Mouse (Mus musculus) olfactory bulb, adult 2 months (tissue): ENCODE measurements around the gene Cbln1. TPM values are rescaled to one million over a fixed set of nuclear protein-coding genes. Genes with fewer than 3 reads are reported as not detected.

Source experiments
- H3K27ac ChIP-seq: fragments of 200-500 bp; 2 replicates; pipeline ENCODE4 v1.5.1; 2012; ENCODE audit warnings: low read depth, low read length; ENCODE audit not compliant: insufficient read depth
- H3K4me1 ChIP-seq: fragments of 200-500 bp; 2 replicates; pipeline ENCODE4 v1.6.1; 2012; ENCODE audit warnings: low read length; ENCODE audit not compliant: control insufficient read depth, insufficient read depth
- H3K4me3 ChIP-seq: fragments of 200-500 bp; 2 replicates; pipeline ENCODE4 v1.5.1; 2012; ENCODE audit warnings: mild to moderate bottlenecking, low read depth, low read length, moderate library complexity; ENCODE audit not compliant: insufficient read depth
- CTCF ChIP-seq: fragments of 200-500 bp; IDR thresholded peaks from 2 replicates; pipeline ENCODE4 v1.5.1; 2012; ENCODE audit warnings: low read depth, mild to moderate bottlenecking, low read length, moderate library complexity; ENCODE audit not compliant: insufficient read depth
- POLR2A ChIP-seq: fragments of 200-500 bp; IDR thresholded peaks from 2 replicates; pipeline ENCODE4 v1.6.1; 2012; ENCODE audit warnings: mild to moderate bottlenecking, low read depth, low read length, moderate library complexity; ENCODE audit not compliant: insufficient read depth
- WGBS: fragments of 180-500 bp; shearing (Covaris S2); methylation state at CpG from one replicate; pipeline ENCODE4 v1.1.7; 2018; 5-methylcytosine and 5-hydroxymethylcytosine counted together
- polyA plus RNA-seq: library from polyadenylated mRNA; stranded (reverse); fragments of >200 nt; gene quantifications from 2 replicates; pipeline ENCODE4 v1.2.4, GENCODE M21; 2012; ENCODE audit warnings: low replicate concordance; ENCODE audit not compliant: missing spikeins, insufficient read depth, insufficient read length

Cbln1 gene
- polyA plus RNA-seq, 1 experiment: not detected

GRCm38 (mm10) chr8:87494862-87495261 is 22.5 kb upstream of the Cbln1 start:
- Histone ChIP-seq H3K4me1 (no peaks in the 10 kb centered on the region), H3K4me3 (no peak overlapping the region), H3K27ac (no peak overlapping the region)
- TF ChIP-seq CTCF (no peak), POLR2A (no peak)
- 84% methylated on average over 9 of the region's 9 CpGs for WGBS

- no peak for TF ChIP-seq CTCF
- no peak for TF ChIP-seq POLR2A
- Histone ChIP-seq H3K4me1 (no peaks in the 10 kb centered on the region), H3K4me3 (no peak overlapping the region), H3K27ac (no peak overlapping the region)
- WGBS: 48% methylated on average over 5 of the region's 5 CpGs
Measured at GRCm38 (mm10) chr8:87489841-87490415, 17.5 kb upstream of the Cbln1 start.

- H3K27ac ChIP-seq: no peak overlapping the region
- no peak for TF ChIP-seq CTCF
- TF ChIP-seq POLR2A: no peak
Measured at GRCm38 (mm10) chr8:87481396-87481795, 9.0 kb upstream of the Cbln1 start.

GRCm38 (mm10) chr8:87478221-87478620 is 5.8 kb upstream of the Cbln1 start:
- Histone ChIP-seq H3K4me3 (no peak overlapping the region), H3K27ac (no peak overlapping the region), H3K4me1 (peaks cover 3% of the 10 kb centered on the region)
- no peak for TF ChIP-seq CTCF
- TF ChIP-seq POLR2A: no peak
- 61% methylated on average over 3 of the region's 3 CpGs for WGBS

More at GRCm38 (mm10) chr8:87481396-87481795, 9.0 kb upstream of the Cbln1 start:
- 64% methylated on average over 1 of the region's 1 CpGs for WGBS
- H3K4me3 ChIP-seq: no peak overlapping the region
- no peaks in the 10 kb centered on the region for H3K4me1 ChIP-seq

GRCm38 (mm10) chr8:87477102-87477645 is 4.8 kb upstream of the Cbln1 start:
- Histone ChIP-seq H3K4me3 (no peak overlapping the region), H3K4me1 (peaks cover 11% of the 10 kb centered on the region), H3K27ac (no peak overlapping the region)
- TF ChIP-seq POLR2A: no peak
- no peak for TF ChIP-seq CTCF
- WGBS: 81% methylated on average over 3 of the region's 3 CpGs

GRCm38 (mm10) chr8:87475551-87475950 is 3.1 kb upstream of the Cbln1 start:
- Histone ChIP-seq H3K4me3 (no peak overlapping the region), H3K27ac (no peak overlapping the region), H3K4me1 (peaks cover 23% of the 10 kb centered on the region)
- WGBS: 79% methylated on average over 3 of the region's 3 CpGs
- TF ChIP-seq POLR2A (no peak), CTCF (no peak)

- Histone ChIP-seq H3K4me1 (peaks cover 31% of the 10 kb centered on the region), H3K4me3 (no peak overlapping the region), H3K27ac (no peak overlapping the region)
- TF ChIP-seq CTCF (no peak), POLR2A (no peak)
- WGBS: 79% methylated on average over 8 of the region's 8 CpGs
Measured at GRCm38 (mm10) chr8:87474379-87474778, 2.0 kb upstream of the Cbln1 start.

GRCm38 (mm10) chr8:87473940-87474339 is 1.5 kb upstream of the Cbln1 start:
- TF ChIP-seq CTCF (no peak), POLR2A (no peak)
- Histone ChIP-seq H3K27ac (no peak overlapping the region), H3K4me1 (peaks cover 34% of the 10 kb centered on the region), H3K4me3 (no peak overlapping the region; the same call in 1 of the 2 replicates)
- WGBS: 46% methylated on average over 2 of the region's 2 CpGs

- H3K4me3 ChIP-seq: peak overlapping the region; percentile 85
- H3K4me1 ChIP-seq: peaks cover 34% of the 10 kb centered on the region
- WGBS: 1% methylated on average over 30 of the region's 30 CpGs
- no peak for TF ChIP-seq POLR2A
- no peak for TF ChIP-seq CTCF
- no peak overlapping the region for H3K27ac ChIP-seq
Measured at GRCm38 (mm10) chr8:87473314-87473713, 905 bp upstream of the Cbln1 start.
